Mouse (Mus musculus): Measurements from ENCODE around the gene Gm49333. TPM values are rescaled to one million over a fixed set of nuclear protein-coding genes. Genes with fewer than 3 reads are reported as not detected.
A peak's percentile ranks its signal among the peaks of the same experiment; 100 is the strongest.
"Not testable (repeated sequence)": the region's sequence is repeated elsewhere in the genome, so short reads cannot be mapped to it uniquely, and the experiment has no call there.

The Gm49333 gene
- polyA plus RNA-seq, 1 experiment from 2014 or later = not detected

DNA sequence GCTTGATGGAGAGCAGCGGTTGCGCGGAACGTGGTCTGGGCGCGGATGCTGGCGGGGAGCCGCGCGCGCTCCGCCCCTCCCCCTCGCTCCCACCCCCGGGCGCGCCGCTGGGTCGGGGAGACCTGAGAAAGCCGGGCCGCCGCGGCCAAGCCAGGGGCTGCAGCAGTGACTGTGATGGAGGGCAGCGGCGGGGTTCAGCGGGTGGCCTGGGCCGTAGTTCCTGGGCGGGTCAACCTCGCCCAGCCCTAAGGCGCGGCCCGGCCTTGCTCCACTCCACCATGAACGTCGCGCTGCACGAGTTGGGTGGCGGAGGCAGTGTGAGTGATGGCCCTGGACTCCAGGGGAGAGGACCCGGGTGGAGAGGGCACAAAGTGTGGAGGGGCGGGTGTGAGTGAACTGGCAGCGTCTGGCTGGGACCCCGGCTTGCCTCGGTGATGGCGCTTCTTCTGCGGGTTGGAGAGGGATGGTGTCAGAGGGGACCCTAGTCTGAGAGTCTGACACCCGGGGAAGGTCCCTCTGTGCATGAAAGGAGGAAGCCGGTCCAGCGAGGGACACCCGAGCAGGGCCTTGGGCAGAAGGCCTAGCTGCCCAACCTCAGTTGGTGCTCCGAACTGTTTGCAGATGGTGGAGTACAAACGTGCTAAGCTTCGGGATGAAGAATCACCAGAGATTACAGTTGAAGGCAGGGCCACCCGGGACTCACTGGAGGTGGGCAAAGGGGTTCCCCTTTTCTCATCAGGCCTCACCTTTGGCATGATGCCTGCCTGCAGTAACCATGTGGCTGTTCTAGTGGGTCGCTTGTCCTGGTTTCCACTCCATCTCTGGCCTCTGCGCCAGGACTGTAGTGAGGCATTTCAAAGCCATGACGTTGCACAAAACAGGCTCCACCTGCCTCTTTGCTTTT lies 18.6 kb downstream of the Gm49333 start, which contains the start of gene Ece2:
Gene Ece2 (plus strand): TSS at position 98 of the 904 bp plus-strand sequence.
- Histone ChIP-seq H3K27me3 (replicated peaks) (peaks cover 26% of the 10 kb centered on the region), H3K27ac (ENCODE audit: poor library complexity, severe bottlenecking) (no peak within 1 kb of the TSS), H3K4me1 (replicated peaks) (peaks cover 6% of the 10 kb centered on the region; the same call in 1 of the 2 replicates), H3K9ac (peak within 1 kb of the TSS; percentile 68), H3K4me2 (peak within 1 kb of the TSS; percentile 91), H3K4me3 (peak within 1 kb of the TSS; percentile 59), H3K9me3 (replicated peaks) (no peaks in the 10 kb centered on the region), H3K36me3 (no peaks in the 10 kb centered on the region)
- no peak for ATAC-seq (ENCODE audit: insufficient number of reproducible peaks, low FRiP score)
- 7% methylated on average over 54 of the region's 54 CpGs for WGBS

DNA sequence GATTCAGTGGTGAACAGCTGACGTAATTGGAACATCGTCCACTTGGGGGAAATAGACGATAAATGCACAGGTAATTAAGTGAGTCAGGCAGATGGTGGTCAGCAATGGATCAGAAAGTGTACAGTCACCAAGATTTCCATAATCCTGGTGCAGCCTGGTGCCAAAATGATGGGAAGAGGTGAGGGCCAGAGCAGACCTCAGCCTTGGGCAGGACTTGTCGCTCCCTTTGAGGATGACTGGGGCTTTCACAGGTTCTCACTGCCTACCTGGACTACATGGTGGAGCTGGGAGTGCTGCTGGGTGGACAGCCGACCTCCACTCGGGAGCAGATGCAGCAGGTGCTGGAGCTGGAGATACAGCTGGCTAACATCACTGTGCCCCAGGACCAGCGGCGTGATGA lies 26.0 kb downstream of the Gm49333 start:
- Histone ChIP-seq H3K27me3 (replicated peaks) (no peaks in the 10 kb centered on the region), H3K9ac (no peak overlapping the region), H3K4me1 (replicated peaks) (no peaks in the 10 kb centered on the region), H3K9me3 (replicated peaks) (no peaks in the 10 kb centered on the region), H3K36me3 (no peaks in the 10 kb centered on the region), H3K27ac (ENCODE audit: poor library complexity, severe bottlenecking) (no peak overlapping the region), H3K4me3 (no peak overlapping the region), H3K4me2 (no peak overlapping the region)
- WGBS = 78% methylated on average over 8 of the region's 8 CpGs
- no peak for ATAC-seq (ENCODE audit: insufficient number of reproducible peaks, low FRiP score)

GRCm38 (mm10) chr16:20638367-20638766 lies 27.0 kb downstream of the Gm49333 start:
- 77% methylated on average over 8 of the region's 8 CpGs for WGBS
- Histone ChIP-seq H3K9me3 (replicated peaks) (no peaks in the 10 kb centered on the region), H3K27ac (ENCODE audit: poor library complexity, severe bottlenecking) (no peak overlapping the region), H3K36me3 (no peaks in the 10 kb centered on the region), H3K27me3 (replicated peaks) (0 out of 2 replicates have a peak, but pooled peaks cover 3% of the 10 kb centered on the region), H3K9ac (no peak overlapping the region), H3K4me1 (replicated peaks) (no peaks in the 10 kb centered on the region), H3K4me2 (no peak overlapping the region), H3K4me3 (no peak overlapping the region)
- no peak for ATAC-seq (ENCODE audit: insufficient number of reproducible peaks, low FRiP score)

DNA sequence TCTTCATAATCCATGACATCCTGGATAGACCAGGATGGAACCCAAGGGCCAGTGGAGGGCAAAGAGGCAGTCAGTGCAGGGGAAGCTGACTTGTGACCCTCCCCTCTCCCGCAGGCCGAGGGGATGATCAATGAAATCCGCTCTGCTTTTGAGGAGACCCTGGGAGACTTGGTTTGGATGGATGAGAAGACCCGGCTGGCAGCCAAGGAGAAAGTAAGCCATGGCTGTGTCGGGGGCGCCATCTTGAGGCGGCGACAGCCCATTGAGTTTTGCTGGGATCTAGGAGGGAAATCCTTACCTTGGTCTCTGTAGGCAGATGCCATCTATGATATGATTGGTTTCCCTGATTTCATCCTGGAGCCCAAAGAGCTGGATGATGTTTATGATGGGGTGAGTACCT lies 30.8 kb downstream of the Gm49333 start:
- WGBS = 1% methylated on average over 8 of the region's 8 CpGs
- peaks cover 14% of the 10 kb centered on the region for H3K27me3 ChIP-seq (replicated peaks)
- ATAC-seq (ENCODE audit: insufficient number of reproducible peaks, low FRiP score) = no peak

GRCm38 (mm10) chr16:20643911-20644310 lies 32.5 kb downstream of the Gm49333 start:
- no peak for ATAC-seq (ENCODE audit: insufficient number of reproducible peaks, low FRiP score)
- Histone ChIP-seq H3K27ac (ENCODE audit: poor library complexity, severe bottlenecking) (no peak overlapping the region), H3K9ac (no peak overlapping the region; the same call in 1 of the 2 replicates), H3K4me3 (no peak overlapping the region), H3K4me1 (replicated peaks) (no peaks in the 10 kb centered on the region), H3K36me3 (no peaks in the 10 kb centered on the region), H3K9me3 (replicated peaks) (no peaks in the 10 kb centered on the region), H3K27me3 (replicated peaks) (peaks cover 14% of the 10 kb centered on the region), H3K4me2 (no peak overlapping the region)
- WGBS = 72% methylated on average over 7 of the region's 7 CpGs

More for the DNA sequence above, 30.8 kb downstream of the Gm49333 start:
- Histone ChIP-seq H3K4me3 (no peak overlapping the region), H3K4me2 (no peak overlapping the region), H3K36me3 (no peaks in the 10 kb centered on the region), H3K4me1 (replicated peaks) (no peaks in the 10 kb centered on the region), H3K27ac (ENCODE audit: poor library complexity, severe bottlenecking) (no peak overlapping the region), H3K9ac (no peak overlapping the region), H3K9me3 (replicated peaks) (no peaks in the 10 kb centered on the region)

DNA sequence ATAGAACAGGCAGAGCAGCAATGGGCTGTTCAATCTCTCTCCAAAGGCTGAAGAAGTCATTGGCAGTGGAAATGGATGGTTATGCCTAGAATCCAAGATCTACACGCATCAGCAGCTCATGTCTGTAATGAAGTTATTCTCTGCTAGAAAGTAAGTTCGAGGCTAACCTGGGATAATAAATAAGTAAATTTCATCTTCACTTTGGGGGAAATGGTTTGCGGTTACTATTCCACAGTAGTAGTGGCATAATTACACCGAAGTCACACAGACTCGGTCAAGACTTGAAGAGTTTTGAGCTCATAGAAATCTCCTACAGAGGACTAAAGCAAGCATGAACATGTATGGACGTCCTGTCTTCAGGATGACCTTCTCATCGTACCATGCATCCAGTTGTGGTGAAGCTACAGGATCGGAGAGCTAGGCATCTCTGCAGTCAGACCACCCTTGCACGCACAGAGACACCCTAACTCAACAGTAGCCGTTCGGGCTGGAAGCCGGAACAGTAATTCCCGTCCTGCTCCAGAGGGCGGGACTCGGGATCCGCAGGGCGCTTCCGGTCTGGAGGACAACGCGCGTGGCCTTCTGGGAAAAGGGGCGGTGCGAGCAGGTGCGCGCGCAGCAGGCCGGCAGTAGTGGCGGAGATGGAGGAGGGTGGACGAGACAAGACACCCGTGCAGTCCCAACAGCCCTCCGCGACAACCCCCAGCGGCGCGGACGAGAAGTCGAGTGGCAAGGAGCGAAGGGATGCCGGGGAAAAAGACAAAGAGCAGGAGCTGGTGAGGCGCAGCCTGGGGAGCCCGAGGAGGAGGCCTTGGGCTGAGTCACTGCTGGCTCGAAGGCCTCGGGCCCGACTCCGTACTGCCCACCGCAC lies 39.9 kb downstream of the Gm49333 start, which contains the start of gene Psmd2:
Gene Psmd2 (plus strand): TSS at position 577 of the 871 bp plus-strand sequence.
- Histone ChIP-seq H3K4me2 (peak within 1 kb of the TSS; percentile 97), H3K4me3 (peak within 1 kb of the TSS; percentile 91), H3K4me1 (replicated peaks) (peaks cover 15% of the 10 kb centered on the region), H3K27ac (ENCODE audit: poor library complexity, severe bottlenecking) (peak within 1 kb of the TSS; percentile 60), H3K9me3 (replicated peaks) (no peaks in the 10 kb centered on the region), H3K27me3 (replicated peaks) (0 out of 2 replicates have a peak, but pooled peaks cover 3% of the 10 kb centered on the region), H3K9ac (peak within 1 kb of the TSS; percentile 94), H3K36me3 (peaks cover 22% of the 10 kb centered on the region)
- ATAC-seq (ENCODE audit: insufficient number of reproducible peaks, low FRiP score) = peak; percentile 95
- 2% methylated on average over 46 of the region's 46 CpGs for WGBS

DNA sequence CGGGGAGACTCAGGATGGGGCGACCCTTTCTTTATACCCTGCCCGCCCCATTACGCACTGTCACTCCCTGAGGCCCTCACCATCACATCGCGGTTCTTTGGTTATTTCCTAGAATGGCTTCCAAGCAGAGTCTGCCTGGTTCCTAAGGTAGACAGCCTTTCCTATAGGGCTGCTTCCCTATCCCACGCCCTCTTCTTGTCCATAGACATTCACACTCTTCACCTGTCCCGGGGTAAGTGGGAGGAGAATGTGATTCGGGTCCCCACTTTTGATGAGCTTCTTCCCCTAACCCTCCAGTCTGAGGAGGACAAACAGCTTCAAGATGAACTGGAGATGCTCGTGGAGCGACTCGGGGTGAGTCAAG lies 40.5 kb downstream of the Gm49333 start:
- H3K4me3 ChIP-seq = peak overlapping the region; percentile 91
- H3K27me3 ChIP-seq (replicated peaks) = 0 out of 2 replicates have a peak, but pooled peaks cover 2% of the 10 kb centered on the region
- 8% methylated on average over 12 of the region's 12 CpGs for WGBS
- no peak overlapping the region for H3K27ac ChIP-seq (ENCODE audit: poor library complexity, severe bottlenecking)
- peak overlapping the region; percentile 97 for H3K4me2 ChIP-seq
- H3K36me3 ChIP-seq = peaks cover 28% of the 10 kb centered on the region
- no peak for ATAC-seq (ENCODE audit: insufficient number of reproducible peaks, low FRiP score)
- peak overlapping the region; percentile 94 for H3K9ac ChIP-seq
- H3K9me3 ChIP-seq (replicated peaks) = no peaks in the 10 kb centered on the region
- peaks cover 15% of the 10 kb centered on the region for H3K4me1 ChIP-seq (replicated peaks)

DNA sequence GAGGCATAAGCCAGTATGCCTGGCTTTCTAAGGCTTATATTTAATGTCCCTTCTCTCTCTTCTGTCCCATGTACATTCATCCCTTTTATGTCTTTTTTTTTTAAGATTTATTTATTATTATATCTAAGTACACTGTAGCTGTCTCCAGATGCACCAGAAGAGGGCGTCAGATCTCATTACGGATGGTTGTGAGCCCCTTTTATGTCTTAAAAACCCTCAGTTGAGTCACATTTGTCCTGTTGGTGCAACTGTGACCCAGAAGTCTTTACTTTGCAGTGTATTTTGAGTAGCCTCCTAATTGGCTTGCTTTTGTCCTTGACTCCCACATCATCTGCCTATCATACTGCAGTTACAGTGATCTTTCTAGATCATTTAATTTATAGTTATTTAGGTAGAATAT lies 41.9 kb downstream of the Gm49333 start:
- ATAC-seq (ENCODE audit: insufficient number of reproducible peaks, low FRiP score) = no peak
- Histone ChIP-seq H3K9me3 (replicated peaks) (no peaks in the 10 kb centered on the region), H3K4me2 (no peak overlapping the region), H3K4me3 (no peak overlapping the region), H3K27ac (ENCODE audit: poor library complexity, severe bottlenecking) (no peak overlapping the region), H3K27me3 (replicated peaks) (no peaks in the 10 kb centered on the region), H3K4me1 (replicated peaks) (peaks cover 15% of the 10 kb centered on the region), H3K9ac (no peak overlapping the region), H3K36me3 (peaks cover 42% of the 10 kb centered on the region)
- 54% methylated on average over 2 of the region's 2 CpGs for WGBS

DNA sequence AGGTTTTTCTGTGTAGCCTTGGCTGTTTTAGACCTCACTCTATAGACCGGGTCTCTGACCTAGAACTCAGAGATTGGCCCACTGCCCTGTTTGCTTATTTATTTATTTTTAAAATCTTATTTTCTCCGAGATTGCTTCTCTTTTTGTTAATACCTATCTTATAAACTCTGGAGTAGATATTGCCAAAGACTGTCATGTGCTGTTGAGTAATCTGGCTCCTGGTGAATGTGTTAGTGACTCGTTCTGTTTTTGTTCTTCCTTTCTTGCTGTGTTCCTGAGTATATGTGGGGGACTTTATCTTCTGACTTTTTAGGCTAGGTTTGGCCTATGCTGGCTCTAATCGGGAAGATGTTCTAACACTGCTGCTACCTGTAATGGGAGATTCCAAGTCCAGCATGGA lies 46.3 kb downstream of the Gm49333 start:
- H3K4me1 ChIP-seq (replicated peaks) = peaks cover 5% of the 10 kb centered on the region
- no peaks in the 10 kb centered on the region for H3K27me3 ChIP-seq (replicated peaks)
- no peak for ATAC-seq (ENCODE audit: insufficient number of reproducible peaks, low FRiP score)
- H3K27ac ChIP-seq (ENCODE audit: poor library complexity, severe bottlenecking) = no peak overlapping the region
- peaks cover 84% of the 10 kb centered on the region for H3K36me3 ChIP-seq
- no peak overlapping the region for H3K4me3 ChIP-seq
- no peak overlapping the region for H3K4me2 ChIP-seq
- no peaks in the 10 kb centered on the region for H3K9me3 ChIP-seq (replicated peaks)
- 88% methylated on average over 4 of the region's 4 CpGs for WGBS
- H3K9ac ChIP-seq = no peak overlapping the region

DNA sequence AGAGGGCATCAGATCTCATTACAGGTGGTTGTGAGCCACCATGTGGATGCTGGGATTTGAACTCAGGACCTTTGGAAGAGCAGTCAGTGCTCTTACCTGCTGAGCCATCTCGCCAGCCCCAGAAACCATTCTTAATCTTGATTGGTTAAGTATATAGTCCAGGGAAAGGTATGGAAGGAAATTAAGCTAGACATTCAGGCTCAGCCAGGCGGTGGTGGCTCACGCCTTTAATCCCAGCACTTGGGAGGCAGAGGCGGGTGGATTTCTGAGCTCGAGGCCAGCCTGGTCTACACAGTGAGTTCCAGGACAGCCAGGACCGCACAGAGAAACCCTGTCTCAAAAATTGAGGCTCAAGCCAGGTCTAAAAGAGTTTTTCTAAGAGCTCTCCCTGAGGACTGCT lies 56.6 kb downstream of the Gm49333 start, which contains the start of gene Eif4g1:
Gene Eif4g1 (plus strand): TSS at position 301 of the 400 bp plus-strand sequence.
- 91% methylated on average over 5 of the region's 6 CpGs for WGBS
- not testable (repeated sequence) for ATAC-seq (ENCODE audit: insufficient number of reproducible peaks, low FRiP score); H3K4me1 ChIP-seq (replicated peaks); H3K27me3 ChIP-seq (replicated peaks); H3K9ac ChIP-seq; H3K27ac ChIP-seq (ENCODE audit: poor library complexity, severe bottlenecking); H3K4me2 ChIP-seq; H3K4me3 ChIP-seq; H3K9me3 ChIP-seq (replicated peaks)
- peaks cover 21% of the 10 kb centered on the region for H3K36me3 ChIP-seq

GRCm38 (mm10) chr16:20670291-20670690 lies 58.9 kb downstream of the Gm49333 start:
- H3K4me3 ChIP-seq = no peak overlapping the region
- WGBS = 89% methylated on average over 3 of the region's 3 CpGs

More at GRCm38 (mm10) chr16:20670291-20670690, 58.9 kb downstream of the Gm49333 start:
- Histone ChIP-seq H3K4me2 (no peak overlapping the region), H3K27ac (ENCODE audit: poor library complexity, severe bottlenecking) (no peak overlapping the region), H3K9ac (no peak overlapping the region), H3K9me3 (replicated peaks) (no peaks in the 10 kb centered on the region), H3K4me1 (replicated peaks) (peaks cover 24% of the 10 kb centered on the region), H3K27me3 (replicated peaks) (no peaks in the 10 kb centered on the region), H3K36me3 (peaks cover 6% of the 10 kb centered on the region)
- no peak for ATAC-seq (ENCODE audit: insufficient number of reproducible peaks, low FRiP score)
